Mouse (Mus musculus) ES-E14 (cell line): ENCODE measurements around the gene Bola1. TPM values are rescaled to one million over a fixed set of nuclear protein-coding genes. Genes with fewer than 3 reads are reported as not detected.
"Not testable (repeated sequence)": the region's sequence is repeated elsewhere in the genome, so short reads cannot be mapped to it uniquely, and the experiment has no call there.

Experiments
- DNase-seq: peaks from one replicate; pipeline ENCODE4 v3.0.0-alpha.2; 2013; ENCODE audit warnings: low read depth, low spot score
- H3K27ac ChIP-seq: 2 replicates; pipeline ENCODE4 v1.5.1; 2012; ENCODE audit warnings: low read depth, mild to moderate bottlenecking, low read length, moderate library complexity, mixed read lengths; ENCODE audit not compliant: poor library complexity, insufficient read depth, severe bottlenecking
- H3K36me3 ChIP-seq: 2 replicates; pipeline ENCODE4 v1.6.1; 2012; ENCODE audit warnings: mild to moderate bottlenecking, low read length, moderate library complexity, mixed read lengths; ENCODE audit not compliant: control insufficient read depth, poor library complexity, insufficient read depth, severe bottlenecking
- H3K4me1 ChIP-seq, 2 experiments: fragments of 150-350 bp in 1 of 2; sonication (generic) in 1 of 2; 2 replicates each; pipeline ENCODE4 v1.6.1; 2012; ENCODE audit warnings: low read length in 2 of 2, mild to moderate bottlenecking in 1 of 2, mixed read lengths in 1 of 2; ENCODE audit not compliant: control insufficient read depth in 2 of 2, insufficient read depth in 2 of 2, poor library complexity in 1 of 2
- H3K4me3 ChIP-seq, 2 experiments: fragments of 150-350 bp in 1 of 2; sonication (generic) in 1 of 2; 2 replicates each; pipeline ENCODE4 v1.5.1; 2012; ENCODE audit warnings: low read length in 2 of 2, low read depth in 1 of 2, mild to moderate bottlenecking in 1 of 2, mixed read lengths in 1 of 2; ENCODE audit not compliant: insufficient read depth in 1 of 2, poor library complexity in 1 of 2, severe bottlenecking in 1 of 2
- H3K9ac ChIP-seq: 2 replicates; pipeline ENCODE4 v1.6.1; 2012; ENCODE audit warnings: low read depth, mild to moderate bottlenecking, low read length, mixed read lengths; ENCODE audit not compliant: poor library complexity, insufficient read depth, severe bottlenecking
- H3K9me3 ChIP-seq: fragments of 150-350 bp; sonication (generic); 2 replicates; pipeline ENCODE4 v1.6.1; 2012; ENCODE audit warnings: low read depth, mild to moderate bottlenecking, low read length; ENCODE audit not compliant: control insufficient read depth, insufficient read depth
- CHD2 ChIP-seq: IDR thresholded peaks from 2 replicates; pipeline ENCODE4 v1.6.1; 2014; ENCODE audit warnings: mild to moderate bottlenecking, low read depth, low read length, inconsistent platforms
- HCFC1 ChIP-seq: IDR thresholded peaks from 2 replicates; pipeline ENCODE4 v1.6.1; 2012; ENCODE audit warnings: low read length, inconsistent platforms, borderline replicate concordance; ENCODE audit not compliant: insufficient read depth
- MAFK ChIP-seq: IDR thresholded peaks from 2 replicates; pipeline ENCODE4 v1.6.1; 2014; ENCODE audit warnings: mild to moderate bottlenecking, low read depth, low read length, inconsistent platforms; ENCODE audit not compliant: insufficient read depth
- ZC3H11A ChIP-seq: IDR thresholded peaks from 2 replicates; pipeline ENCODE4 v1.6.1; 2012; ENCODE audit warnings: low read depth, mild to moderate bottlenecking, inconsistent platforms, low read length, borderline replicate concordance
- ZNF384 ChIP-seq: IDR thresholded peaks from 2 replicates; pipeline ENCODE4 v1.6.1; 2012; ENCODE audit warnings: low read depth, low read length, inconsistent platforms
- in situ Hi-C, 2 experiments: fragments of 600-800 bp; cut with MboI; formaldehyde crosslinking; loops; one replicate each; pipeline ENCODE4 v1.15.1; 2025; ENCODE audit warnings: low sequenced_read_pairs in 2 of 2, inconsistent platforms in 1 of 2; ENCODE audit not compliant: unreplicated experiment in 2 of 2
- total RNA-seq: library from RNA; depleted of rRNA; stranded (reverse); fragments of 300-350 nt; gene quantifications from 2 replicates; pipeline ENCODE4 v1.2.3, GENCODE M21; 2012

The Bola1 gene
- total RNA-seq, 1 experiment = 76.4 TPM

DNA sequence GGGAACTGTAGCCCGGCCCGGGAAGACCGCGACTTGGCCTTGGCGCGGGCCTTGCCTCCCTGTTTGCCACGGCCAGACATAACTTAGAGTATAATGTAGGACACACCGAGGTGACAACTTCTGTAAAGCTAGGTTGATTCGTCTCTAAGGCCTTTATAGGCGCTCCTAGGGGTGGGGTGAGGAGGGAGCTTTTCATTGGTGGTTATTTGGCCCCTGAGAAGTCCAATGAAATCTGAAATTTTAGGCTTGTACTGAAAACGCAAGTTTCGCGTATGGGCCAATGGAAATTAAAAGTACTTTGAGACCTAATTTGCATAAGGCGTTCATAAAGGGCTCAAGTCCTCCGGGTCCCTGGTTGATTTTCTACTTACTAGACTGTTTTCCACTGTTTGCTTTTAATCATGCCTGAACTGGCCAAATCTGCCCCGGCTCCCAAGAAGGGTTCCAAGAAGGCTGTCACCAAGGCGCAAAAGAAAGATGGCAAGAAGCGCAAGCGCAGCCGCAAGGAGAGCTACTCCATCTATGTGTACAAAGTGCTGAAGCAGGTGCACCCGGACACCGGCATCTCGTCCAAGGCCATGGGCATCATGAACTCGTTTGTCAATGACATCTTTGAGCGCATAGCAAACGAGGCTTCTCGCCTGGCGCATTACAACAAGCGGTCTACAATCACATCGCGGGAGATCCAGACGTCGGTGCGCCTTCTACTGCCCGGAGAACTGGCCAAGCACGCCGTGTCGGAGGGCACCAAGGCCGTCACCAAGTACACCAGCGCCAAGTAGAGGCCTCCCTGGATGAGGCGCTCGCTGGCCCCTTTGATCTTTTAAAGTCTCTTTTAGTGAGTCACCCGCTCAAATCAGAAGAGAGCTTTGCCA lies 1.5 kb upstream of the Bola1 start, which contains the start of the genes Hist2h2ac and Hist2h2be:
TSS of gene Hist2h2ac (minus strand) at position 116 of the 875 bp plus-strand sequence.
TSS of gene Hist2h2be (plus strand) at position 355 of the 875 bp plus-strand sequence.
- Histone ChIP-seq H3K9ac (peak within 1 kb of the TSS; percentile 95), H3K4me1 (peaks cover 0 to 7% of the 10 kb centered on the region in 2 experiments; a peak in 2 of 4 replicates), H3K4me3 (peak within 1 kb of the TSS; percentile 75 to 77), H3K27ac (peak within 1 kb of the TSS; percentile 93), H3K36me3 (no peaks in the 10 kb centered on the region), H3K9me3 (no peaks in the 10 kb centered on the region)
- DNase-seq = peak; percentile 87
- TF ChIP-seq MAFK (no peak), HCFC1 (no peak), ZC3H11A (no peak), CHD2 (no peak), ZNF384 (no peak)
- in situ Hi-C loops = no loop called here

DNA sequence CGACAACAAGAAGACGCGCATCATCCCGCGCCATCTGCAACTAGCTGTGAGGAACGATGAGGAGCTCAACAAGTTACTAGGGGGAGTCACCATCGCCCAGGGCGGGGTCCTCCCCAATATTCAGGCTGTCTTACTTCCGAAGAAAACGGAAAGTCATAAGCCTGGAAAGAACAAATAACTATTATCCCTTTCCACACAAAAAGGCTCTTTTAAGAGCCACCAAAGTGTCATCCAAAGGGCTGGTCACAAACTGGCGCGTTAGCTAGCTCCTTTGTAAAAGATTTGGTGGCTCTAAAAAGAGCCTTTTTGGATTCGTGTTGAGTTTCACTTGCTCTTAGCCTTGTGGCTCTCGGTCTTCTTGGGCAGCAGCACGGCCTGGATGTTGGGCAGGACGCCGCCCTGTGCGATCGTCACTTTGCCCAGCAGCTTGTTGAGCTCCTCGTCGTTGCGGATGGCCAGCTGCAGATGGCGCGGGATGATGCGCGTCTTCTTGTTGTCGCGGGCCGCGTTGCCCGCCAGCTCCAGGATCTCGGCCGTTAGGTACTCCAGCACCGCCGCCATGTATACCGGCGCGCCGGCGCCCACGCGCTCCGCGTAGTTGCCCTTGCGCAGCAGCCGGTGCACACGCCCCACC lies 739 bp upstream of the Bola1 start:
- H3K36me3 ChIP-seq, in situ Hi-C loops, H3K4me1 ChIP-seq, H3K9me3 ChIP-seq, DNase-seq: not testable (repeated sequence)
- Histone ChIP-seq H3K9ac (peak overlapping the region; percentile 95), H3K27ac (peak overlapping the region; percentile 93), H3K4me3 (peak overlapping the region; percentile 75 to 77)

DNA sequence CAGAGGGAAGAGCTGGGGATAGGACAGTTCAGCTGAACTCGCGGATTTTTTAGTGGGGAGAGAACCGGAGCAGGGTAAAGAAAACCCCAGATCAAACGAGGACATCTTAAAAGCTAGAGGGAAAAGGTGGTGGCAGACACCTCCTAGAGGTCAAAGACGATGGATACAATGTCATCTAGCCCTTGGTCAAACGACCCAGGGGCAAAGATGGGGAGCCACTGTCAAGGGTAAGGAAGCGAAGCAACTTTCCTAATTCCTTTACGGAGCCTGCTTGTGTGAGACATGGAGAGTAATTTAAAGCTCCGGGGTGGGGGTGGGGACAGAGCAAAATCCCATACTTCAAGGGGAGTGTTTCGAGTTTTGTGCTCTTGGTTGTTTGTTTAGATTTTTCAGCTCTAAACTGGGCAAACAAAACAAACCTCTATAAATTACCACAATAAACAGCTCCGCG lies 293 bp downstream of the Bola1 start:
- in situ Hi-C loops = no loop called here

DNA sequence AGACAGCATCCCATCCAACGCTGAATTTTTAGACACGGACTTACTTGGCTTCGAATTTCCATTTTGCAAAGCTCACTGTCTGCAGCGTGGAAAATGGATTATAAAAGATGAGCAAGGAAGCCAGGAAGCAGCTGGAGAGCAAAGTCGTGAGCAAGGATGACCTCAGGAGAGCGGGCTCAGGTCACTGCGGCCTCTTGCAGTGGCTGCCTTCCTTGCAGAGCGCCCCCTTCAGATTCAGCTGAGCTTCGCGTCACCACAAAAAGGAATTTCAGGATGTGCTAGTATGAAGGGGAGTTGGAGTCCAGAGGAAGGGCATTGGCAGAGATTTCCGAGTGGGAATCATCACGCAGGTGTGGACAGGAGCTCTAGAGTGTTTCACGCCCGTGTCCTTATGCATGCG lies 10.3 kb downstream of the Bola1 start:
- in situ Hi-C loops = no loop called here
- no peak for DNase-seq

More for the DNA sequence above, 293 bp downstream of the Bola1 start:
- Histone ChIP-seq H3K36me3 (no peaks in the 10 kb centered on the region), H3K4me1 (peaks cover 0 to 3% of the 10 kb centered on the region in 2 experiments; a peak in 2 of 4 replicates), H3K9ac (peak overlapping the region; percentile 77), H3K9me3 (no peaks in the 10 kb centered on the region), H3K4me3 (peak overlapping the region; percentile 59 to 68), H3K27ac (peak overlapping the region; percentile 83)
- peak; percentile 14; the same call in 1 of the 2 replicates for TF ChIP-seq CHD2
- TF ChIP-seq ZNF384 = no peak
- 0 out of 2 replicates have a peak, but pooled peaks have one; percentile 3 for TF ChIP-seq ZC3H11A
- no peak for DNase-seq

More for the DNA sequence above, 10.3 kb downstream of the Bola1 start:
- TF ChIP-seq MAFK (no peak), ZC3H11A (no peak), HCFC1 (no peak), CHD2 (no peak), ZNF384 (no peak)
- no peaks in the 10 kb centered on the region for H3K9me3 ChIP-seq
- no peaks in the 10 kb centered on the region for H3K36me3 ChIP-seq
- peaks cover 0 to 2% of the 10 kb centered on the region in 2 experiments; a peak in 1 of 4 replicates for H3K4me1 ChIP-seq
- no peak overlapping the region for H3K27ac ChIP-seq
- H3K9ac ChIP-seq = no peak overlapping the region
- no peak overlapping the region for H3K4me3 ChIP-seq
